Mouse (Mus musculus): ENCODE data around the gene Dnaja1.

Dnaja1 gene

DNA sequence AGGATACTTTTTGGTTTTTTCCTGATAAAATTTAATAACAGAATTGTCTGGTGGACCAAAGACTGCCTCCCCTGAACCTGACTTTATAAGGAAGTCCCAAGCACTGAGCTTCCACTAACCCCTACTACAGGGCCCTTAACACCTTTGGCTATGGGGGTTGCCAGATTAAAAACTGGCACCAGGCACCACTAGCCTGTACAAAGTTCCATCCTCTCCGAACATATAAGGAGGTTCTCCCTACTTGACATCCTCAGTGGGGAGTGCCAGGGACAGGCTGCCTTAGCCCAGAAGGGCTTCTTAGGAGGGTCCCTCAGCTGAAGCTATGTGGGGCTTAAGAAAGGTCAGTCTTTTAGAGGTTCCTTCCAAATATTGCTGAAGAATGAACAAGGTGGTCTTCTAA, 13.4 kb downstream of the Dnaja1 start:
- no peak for DNase-seq (ENCODE audit: low read depth, low spot score)

DNA sequence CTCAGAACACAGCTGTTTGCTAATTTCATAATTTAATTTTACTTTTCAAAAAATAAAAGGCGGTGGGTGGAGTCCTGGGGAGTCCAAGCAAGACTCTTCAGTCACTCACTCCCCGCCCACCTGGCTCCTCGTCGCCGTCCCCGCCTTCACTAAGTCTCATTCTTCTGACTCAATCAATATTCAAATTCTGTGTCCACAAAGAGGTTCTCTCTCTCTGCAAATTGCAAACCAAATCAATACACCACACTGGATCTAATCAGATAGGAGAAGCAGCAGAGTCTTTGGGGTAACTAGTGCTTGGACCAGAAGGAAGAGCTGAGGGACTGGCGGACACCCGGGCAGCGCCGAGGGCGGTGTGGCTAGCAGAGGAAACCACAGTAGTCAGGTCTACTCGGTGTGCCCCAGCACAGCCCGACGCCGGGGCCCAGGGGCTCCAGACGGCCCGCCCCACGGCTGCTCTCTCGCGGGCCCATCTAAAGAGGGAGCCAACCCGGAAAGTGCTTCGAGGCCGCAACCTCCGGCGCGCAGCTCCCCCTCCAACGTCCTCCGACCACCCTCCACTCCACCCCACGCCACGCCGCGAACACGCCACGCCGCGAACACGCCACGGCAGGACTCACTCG, 35.3 kb downstream of the Dnaja1 start:
- no peak for DNase-seq (ENCODE audit: low read depth, low spot score)

DNA sequence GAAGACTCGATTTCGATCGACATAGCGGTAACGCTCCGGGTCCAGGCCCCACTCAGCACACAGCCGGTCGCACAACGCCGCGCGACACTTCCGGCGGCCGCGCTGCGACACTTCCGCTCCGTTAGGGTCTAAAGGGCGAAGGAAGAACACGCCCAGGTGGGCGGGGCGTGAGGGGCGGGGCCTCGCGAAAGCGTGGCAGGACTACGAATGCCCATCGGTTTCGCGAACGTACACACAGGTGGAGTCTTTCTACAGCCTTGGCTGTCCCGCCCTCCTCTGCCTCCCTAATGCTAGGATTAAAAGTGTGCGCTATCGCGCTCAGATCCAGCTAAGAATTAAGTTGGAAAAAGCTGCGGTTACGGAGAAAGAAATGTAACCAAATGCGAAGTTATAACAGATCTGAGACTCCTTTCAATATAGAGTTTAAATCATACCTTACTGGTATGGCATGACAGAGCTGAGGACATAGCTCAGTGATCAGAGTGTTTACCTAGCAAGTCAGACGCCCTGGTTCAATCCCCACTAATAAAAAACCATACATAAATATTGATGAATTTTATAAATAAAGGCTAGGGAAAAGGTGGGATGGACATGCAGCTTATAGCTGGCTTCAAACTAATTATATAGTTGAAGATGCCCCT, 36.0 kb downstream of the Dnaja1 start, which contains the start of gene Smu1:
Gene Smu1, minus strand, starts transcription at position 144 of the 641 bp plus-strand sequence.
- DNase-seq (ENCODE audit: low read depth, low spot score) = peak; percentile 93

DNA sequence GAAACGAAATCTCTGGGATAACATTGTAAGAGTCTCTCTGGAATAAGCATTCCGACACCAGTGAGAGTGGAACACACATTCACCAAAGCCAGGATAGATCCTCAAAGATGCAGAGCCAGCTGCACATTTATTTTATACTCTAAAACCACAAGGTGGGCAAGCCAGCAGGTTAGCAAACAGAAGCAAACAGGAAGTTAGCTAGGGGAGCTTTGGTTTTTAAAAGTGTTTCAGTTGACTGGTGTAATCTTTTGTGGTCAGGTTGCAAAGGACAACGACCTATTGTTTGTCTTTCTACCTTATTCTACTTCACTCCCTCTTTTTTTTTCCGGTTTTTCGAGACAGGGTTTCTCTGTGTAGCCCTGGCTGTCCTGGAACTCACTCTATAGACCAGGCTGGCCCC, 37.9 kb downstream of the Dnaja1 start:
- DNase-seq (ENCODE audit: low read depth, low spot score) = no peak

DNA sequence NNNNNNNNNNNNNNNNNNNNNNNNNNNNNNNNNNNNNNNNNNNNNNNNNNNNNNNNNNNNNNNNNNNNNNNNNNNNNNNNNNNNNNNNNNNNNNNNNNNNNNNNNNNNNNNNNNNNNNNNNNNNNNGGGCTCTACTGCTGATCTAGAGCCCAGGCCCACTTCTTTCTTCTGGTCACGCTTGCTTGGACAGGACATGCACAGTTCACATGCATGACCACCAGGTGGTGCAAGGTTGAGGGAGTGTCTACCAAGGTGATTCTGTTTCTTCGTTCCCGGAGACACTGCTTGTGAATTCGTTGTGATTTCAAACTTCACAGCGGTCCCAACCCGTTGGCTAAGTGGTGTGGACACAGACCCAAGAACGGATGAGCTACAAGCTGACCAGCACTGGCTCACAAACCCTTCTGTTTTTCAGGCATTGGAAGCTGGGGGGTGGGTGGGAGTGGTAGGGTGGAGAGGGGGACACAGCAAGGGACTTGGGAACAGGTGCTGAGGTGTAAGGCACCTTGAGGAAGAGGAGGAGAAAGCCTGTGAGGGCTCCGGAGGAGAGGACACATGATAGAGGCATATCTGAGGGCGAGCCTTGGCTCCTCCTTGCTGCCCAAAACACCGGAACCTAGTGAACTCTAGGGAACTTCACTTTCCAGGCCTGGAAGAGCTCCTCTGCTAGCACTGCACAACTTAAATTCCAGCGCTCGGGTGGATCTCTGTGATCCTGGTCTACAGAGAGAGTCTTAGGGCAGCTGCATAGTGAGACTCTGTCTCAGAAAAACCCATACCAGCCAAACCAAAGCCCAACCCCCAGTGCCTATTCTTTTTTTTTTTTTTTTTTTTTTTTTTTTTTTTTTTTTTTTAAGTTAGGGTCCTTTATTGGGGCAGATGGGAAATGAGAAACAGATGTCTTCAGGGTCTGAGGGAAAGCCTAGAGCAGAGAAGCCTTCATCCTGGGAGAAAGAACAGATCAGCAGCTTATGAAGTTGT, 52.6 kb downstream of the Dnaja1 start:
- DNase-seq (ENCODE audit: low read depth, low spot score) = peak; percentile 15

DNA sequence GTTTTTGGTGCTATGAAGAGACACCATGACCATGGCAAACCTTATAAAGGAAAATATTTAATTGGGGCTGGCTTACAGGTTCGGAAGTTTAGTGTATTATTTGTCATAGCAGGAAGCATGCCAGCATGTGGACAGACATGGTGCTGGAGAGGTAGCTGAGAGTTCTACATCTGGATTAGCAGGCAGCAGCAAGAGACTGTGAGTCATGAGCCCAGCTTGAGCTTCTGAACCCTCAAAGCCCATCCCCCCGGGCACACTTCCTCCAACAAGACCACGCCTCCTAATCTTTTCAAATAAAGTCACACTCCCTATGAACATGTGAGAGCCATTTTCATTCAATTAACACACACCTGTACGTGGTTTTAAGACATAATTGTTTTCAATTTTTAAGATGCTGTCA, 54.5 kb downstream of the Dnaja1 start:
- DNase-seq (ENCODE audit: low read depth, low spot score) = no peak

DNA sequence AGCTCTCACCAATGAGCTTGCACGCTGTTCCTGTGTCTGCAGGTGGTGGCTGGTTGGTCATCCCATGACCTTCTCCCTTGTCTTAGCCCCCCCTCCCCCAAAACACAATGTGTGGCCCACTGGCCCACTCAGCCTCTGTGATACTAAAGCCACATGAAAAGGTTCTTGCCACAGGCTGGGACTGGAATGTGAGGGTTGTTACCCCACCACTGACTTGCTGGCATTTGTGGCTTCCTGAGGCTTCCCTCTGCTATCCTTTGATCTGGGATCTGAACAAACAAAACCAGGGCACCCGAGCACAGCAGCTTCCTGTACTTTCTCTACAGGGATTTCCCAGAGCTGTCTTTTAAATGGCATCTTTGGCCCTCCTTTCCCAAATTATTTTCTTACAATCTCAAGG, 55.2 kb downstream of the Dnaja1 start:
- no peak for DNase-seq (ENCODE audit: low read depth, low spot score)

DNA sequence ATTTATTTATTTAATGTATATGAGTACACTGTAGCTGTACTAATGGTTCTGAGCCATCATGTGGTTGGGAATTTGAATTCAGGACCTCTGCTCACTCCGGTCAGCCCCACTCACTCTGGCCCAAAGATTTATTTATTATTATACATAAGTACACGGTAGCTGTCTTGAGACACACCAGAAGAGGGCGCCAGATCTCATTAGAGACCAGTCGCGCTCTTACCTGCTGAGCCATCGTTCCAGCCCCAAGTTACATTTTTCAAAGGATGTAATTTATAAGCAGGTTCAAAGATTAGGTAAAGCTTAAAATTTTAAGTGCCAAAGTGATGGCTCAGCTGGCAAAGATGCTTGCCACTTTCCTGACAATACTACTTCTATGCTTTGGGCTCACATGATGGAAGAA, 56.7 kb downstream of the Dnaja1 start:
- DNase-seq (ENCODE audit: low read depth, low spot score) = no peak

DNA sequence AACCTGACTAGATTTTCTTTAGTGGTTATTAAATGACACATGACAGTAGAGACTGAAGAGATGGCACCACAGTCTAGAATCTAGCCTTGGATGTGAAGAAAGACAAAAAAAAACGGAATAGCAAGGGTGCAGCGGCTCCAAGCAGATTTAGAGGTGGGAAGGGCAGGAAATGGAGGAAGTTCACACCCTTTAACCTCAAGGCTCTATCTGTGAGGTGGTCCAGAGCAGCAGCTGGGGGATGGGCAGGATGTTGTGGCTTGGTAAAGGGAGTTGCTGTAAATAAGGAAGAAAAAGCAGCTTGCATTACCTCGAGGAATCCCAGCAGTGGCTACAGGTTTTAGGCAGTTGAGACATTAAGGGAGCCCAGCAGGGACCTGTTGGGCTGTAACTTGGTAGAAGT, 59.2 kb downstream of the Dnaja1 start:
- DNase-seq (ENCODE audit: low read depth, low spot score) = no peak

DNA sequence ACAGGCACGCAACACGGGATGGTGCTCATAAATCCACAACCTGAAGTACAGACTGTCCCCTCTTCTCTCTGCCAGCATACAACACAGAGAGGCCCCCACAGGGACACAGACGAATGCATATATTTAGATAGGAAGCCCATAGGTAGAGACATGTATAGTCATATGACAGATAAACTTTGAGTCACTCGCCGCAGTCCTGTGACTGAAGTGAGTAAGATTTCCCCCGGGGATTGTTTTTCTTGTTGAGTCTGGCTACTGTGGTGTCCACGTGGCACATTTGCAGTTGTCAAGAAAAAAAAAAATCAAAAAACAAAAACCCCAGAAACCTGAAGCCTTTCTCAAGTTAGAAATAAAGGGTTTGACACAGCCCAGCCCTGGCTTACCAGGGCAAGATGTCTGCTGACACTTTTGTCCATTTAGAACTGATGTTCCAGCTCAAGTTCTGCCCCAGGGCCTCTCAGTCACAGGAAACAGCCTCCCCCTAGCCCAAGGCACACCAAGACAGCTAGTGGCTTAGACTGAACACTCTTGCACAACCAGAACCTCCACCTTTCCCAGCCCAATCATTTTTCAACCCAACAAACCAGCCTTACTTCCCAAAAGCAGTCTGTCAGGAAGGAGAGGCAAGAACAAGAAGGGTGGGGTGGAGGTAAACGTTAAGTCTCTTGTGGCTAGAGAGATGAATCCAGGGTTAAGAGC, 60.0 kb downstream of the Dnaja1 start:
- DNase-seq (ENCODE audit: low read depth, low spot score) = no peak

DNA sequence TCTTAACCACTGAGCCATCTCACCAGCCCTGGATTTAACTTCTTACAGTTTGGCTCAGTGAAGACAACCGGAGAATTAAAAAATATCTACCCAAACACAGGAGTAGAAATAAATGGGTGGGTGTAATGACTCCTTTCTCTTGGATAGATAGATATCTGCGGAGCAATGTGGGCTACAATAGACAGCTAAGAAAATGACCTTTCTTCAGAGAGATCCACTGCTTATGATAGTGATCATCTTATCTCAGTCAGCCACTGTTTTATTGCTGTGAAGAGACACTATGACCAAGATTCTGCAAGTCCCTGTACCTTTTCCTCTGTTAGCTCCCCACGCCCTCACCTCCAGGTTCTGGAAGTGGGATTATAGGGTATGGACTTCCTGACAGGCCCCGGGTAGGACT, 61.1 kb downstream of the Dnaja1 start:
- no peak for DNase-seq (ENCODE audit: low read depth, low spot score)

DNA sequence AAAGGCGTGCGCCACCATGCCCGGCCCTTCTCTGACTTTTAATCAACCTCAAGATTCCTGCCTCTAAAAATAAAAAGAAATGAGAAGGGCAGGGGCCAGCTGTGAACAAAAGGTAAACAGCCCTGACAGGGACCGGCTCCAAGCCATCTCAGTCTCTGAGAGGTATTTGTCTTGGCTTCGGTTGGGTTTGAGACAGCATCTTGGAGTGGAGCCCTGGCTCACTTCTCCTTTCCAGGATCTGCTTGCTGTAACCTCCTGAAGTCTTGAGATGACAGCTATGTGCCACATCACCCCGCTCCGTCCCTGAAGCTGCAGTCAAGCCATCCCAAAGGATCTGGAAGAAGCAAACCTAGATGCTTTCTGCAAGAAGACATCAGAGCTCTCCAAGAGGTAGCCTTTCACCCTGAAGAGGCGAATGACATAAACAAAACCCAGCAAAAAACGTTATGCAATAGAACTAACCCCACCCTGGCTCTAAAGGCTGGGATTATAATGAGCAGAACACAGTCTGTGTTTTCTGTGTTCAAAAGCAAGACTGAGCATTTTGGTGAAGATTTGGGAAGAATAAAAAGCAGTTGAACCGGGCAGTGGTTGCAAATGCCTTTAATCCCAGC, 62.7 kb downstream of the Dnaja1 start:
- DNase-seq (ENCODE audit: low read depth, low spot score) = no peak

DNA sequence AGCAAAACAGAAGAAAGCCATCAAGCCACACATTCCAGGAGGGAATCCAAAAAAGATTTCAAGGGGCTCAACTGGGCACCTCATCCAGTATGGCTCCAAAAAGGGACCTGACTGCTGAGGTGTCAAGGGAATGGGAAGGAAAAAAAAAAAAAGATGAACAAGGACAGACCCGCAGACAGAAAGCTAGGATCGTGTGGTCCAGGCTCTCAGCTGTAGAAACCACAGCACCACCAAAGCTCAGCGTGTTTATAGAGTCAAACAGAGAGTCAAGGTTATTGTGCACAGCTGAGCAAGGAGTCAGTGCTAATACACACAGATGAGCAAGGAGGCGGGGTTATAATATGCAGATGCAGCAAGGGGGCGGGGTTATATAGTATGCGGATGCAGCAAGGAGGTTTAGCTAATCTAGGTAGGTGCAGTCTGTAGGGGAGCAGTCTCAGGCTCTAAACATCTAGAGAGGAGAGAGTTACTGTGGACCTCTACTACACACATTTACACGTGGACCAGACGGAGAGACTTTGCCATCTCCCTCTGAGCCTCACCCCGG, 63.7 kb downstream of the Dnaja1 start:
- no peak for DNase-seq (ENCODE audit: low read depth, low spot score)

DNA sequence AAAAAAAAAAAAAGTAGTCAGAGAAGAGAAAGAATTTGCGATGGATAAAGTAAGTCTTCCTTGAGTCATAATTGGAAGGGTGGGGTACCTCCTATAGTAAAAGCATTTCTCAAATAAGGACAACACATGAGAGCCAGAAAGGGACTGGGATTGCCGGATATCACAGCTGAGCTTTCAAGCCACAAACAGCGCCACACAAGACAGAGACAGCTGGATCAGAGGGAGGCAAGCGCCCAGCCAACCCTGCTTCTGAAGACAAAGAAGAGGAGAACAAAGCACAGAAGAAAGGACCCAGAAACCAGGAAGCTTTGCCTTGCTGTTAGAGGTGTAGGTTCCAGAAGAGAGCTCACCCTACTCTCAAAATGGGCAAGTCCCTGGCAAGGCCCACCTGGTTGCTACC, 64.6 kb downstream of the Dnaja1 start:
- no peak for DNase-seq (ENCODE audit: low read depth, low spot score)
